9 mouse cellular contexts compared by ENCODE assay signal in genomic region chr17:9042723-9043122, GRCm38 (mm10). TPM values are rescaled to one million over a fixed set of nuclear protein-coding genes. Genes with fewer than 3 reads are reported as not detected.
DNase-seq lines count a peak whose midpoint lies in the region; ATAC-seq and TF ChIP-seq lines count a peak whose summit lies in the region.
"Had no signal": no experiment of that assay in that cellular context is flagged by ENCODE, and none has a peak within 500 bp of the region (broad histone marks: within the 10 kb centered on the region; RNA-seq: fewer than 3 reads in every experiment).

No protein-coding gene starts in this region.

- no peak overlapping the region for H3K4me3 ChIP-seq in forebrain, postnatal 0 days (ENCODE audit: low read depth, low read length)
- H3K4me3 ChIP-seq in forebrain, embryonic 15.5 days = no peak overlapping the region
- H3K4me3 ChIP-seq in midbrain, embryonic 10.5 days = no peak overlapping the region
- no peak overlapping the region for H3K4me3 ChIP-seq in midbrain, embryonic 16.5 days (ENCODE audit: low read depth, low read length)
- no peak overlapping the region for H3K4me3 ChIP-seq in neural tube, embryonic 11.5 days (ENCODE audit: low read depth, low read length)
- H3K4me3 ChIP-seq: neural tube, embryonic 12.5 days had no signal

- DNase-seq in forebrain, postnatal 0 days = peak; percentile 36
- peak; percentile 40 for DNase-seq in midbrain, embryonic 10.5 days (ENCODE audit: low spot score)
- peak; percentile 34 for DNase-seq in embryo, embryonic 11 days
- DNase-seq in neural tube, embryonic 11.5 days (ENCODE audit: low spot score) = peak; percentile 65
- DNase-seq in left cerebral cortex, adult 8-10 months (ENCODE audit: low spot score in 2 of 2) = no peak

- H3K9ac ChIP-seq in forebrain, postnatal 0 days = no peak overlapping the region
- H3K9ac ChIP-seq in forebrain, embryonic 15.5 days (replicated peaks) = no peak overlapping the region
- H3K9ac ChIP-seq in midbrain, embryonic 16.5 days (ENCODE audit: low read depth, low read length) = no peak overlapping the region
- H3K9ac ChIP-seq in neural tube, embryonic 11.5 days (ENCODE audit: low read length) = no peak overlapping the region
- H3K9ac ChIP-seq: neural tube, embryonic 12.5 days had no signal

- 59% methylated on average over 2 of the region's 2 CpGs for WGBS in forebrain, postnatal 0 days
- WGBS in forebrain, embryonic 15.5 days = 49% methylated on average over 2 of the region's 2 CpGs
- WGBS in midbrain, embryonic 10.5 days = 56% methylated on average over 2 of the region's 2 CpGs
- 56% methylated on average over 2 of the region's 2 CpGs for WGBS in midbrain, embryonic 16.5 days
- 35% methylated on average over 2 of the region's 2 CpGs for WGBS in neural tube, embryonic 11.5 days

- no peaks in the 10 kb centered on the region for H3K9me3 ChIP-seq in forebrain, postnatal 0 days (ENCODE audit: low read length)
- no peaks in the 10 kb centered on the region for H3K9me3 ChIP-seq in forebrain, embryonic 15.5 days
- H3K9me3 ChIP-seq in midbrain, embryonic 10.5 days (replicated peaks) = no peaks in the 10 kb centered on the region
- no peaks in the 10 kb centered on the region for H3K9me3 ChIP-seq in midbrain, embryonic 16.5 days (replicated peaks; ENCODE audit: control insufficient read depth, low read length, poor library complexity, severe bottlenecking)
- H3K9me3 ChIP-seq in neural tube, embryonic 11.5 days (ENCODE audit: control insufficient read depth, low read length) = no peaks in the 10 kb centered on the region
- H3K9me3 ChIP-seq: neural tube, embryonic 12.5 days had no signal

- TF ChIP-seq CTCF in forebrain, postnatal 0 days (IDR thresholded peaks at IDR 0.05; ENCODE audit: low read depth) = peak; percentile 66

- no peak for ATAC-seq in forebrain, postnatal 0 days
- no peak for ATAC-seq in forebrain, embryonic 15.5 days (replicated peaks)
- no peak for ATAC-seq in midbrain, embryonic 16.5 days
- ATAC-seq in neural tube, embryonic 11.5 days (ENCODE audit: insufficient read depth, low FRiP score, low TSS enrichment) = no peak
- ATAC-seq in frontal cortex, adult (ENCODE audit: low TSS enrichment) = no peak

- H3K4me1 ChIP-seq in forebrain, postnatal 0 days (ENCODE audit: insufficient read depth) = no peaks in the 10 kb centered on the region
- no peaks in the 10 kb centered on the region for H3K4me1 ChIP-seq in forebrain, embryonic 15.5 days
- no peaks in the 10 kb centered on the region for H3K4me1 ChIP-seq in midbrain, embryonic 10.5 days
- no peaks in the 10 kb centered on the region; the same call in 1 of the 2 replicates for H3K4me1 ChIP-seq in midbrain, embryonic 16.5 days (ENCODE audit: control insufficient read depth, insufficient read depth, low read length)
- H3K4me1 ChIP-seq in neural tube, embryonic 11.5 days (ENCODE audit: control insufficient read depth, insufficient read depth, low read length) = no peaks in the 10 kb centered on the region
- H3K4me1 ChIP-seq: neural tube, embryonic 12.5 days had no signal

- no peaks in the 10 kb centered on the region for H3K36me3 ChIP-seq in forebrain, postnatal 0 days (ENCODE audit: insufficient read depth)
- no peaks in the 10 kb centered on the region for H3K36me3 ChIP-seq in forebrain, embryonic 15.5 days
- H3K36me3 ChIP-seq in midbrain, embryonic 10.5 days = no peaks in the 10 kb centered on the region
- H3K36me3 ChIP-seq in midbrain, embryonic 16.5 days (ENCODE audit: control insufficient read depth, insufficient read depth, low read length) = no peaks in the 10 kb centered on the region
- no peaks in the 10 kb centered on the region for H3K36me3 ChIP-seq in neural tube, embryonic 11.5 days (ENCODE audit: control insufficient read depth, insufficient read depth, low read length)
- H3K36me3 ChIP-seq: neural tube, embryonic 12.5 days had no signal

- no peak overlapping the region for H3K4me2 ChIP-seq in forebrain, postnatal 0 days (ENCODE audit: low read depth)
- no peak overlapping the region for H3K4me2 ChIP-seq in forebrain, embryonic 15.5 days (replicated peaks)
- no peak overlapping the region for H3K4me2 ChIP-seq in midbrain, embryonic 16.5 days (ENCODE audit: low read length)
- no peak overlapping the region for H3K4me2 ChIP-seq in neural tube, embryonic 11.5 days (ENCODE audit: low read depth)
- H3K4me2 ChIP-seq: neural tube, embryonic 12.5 days had no signal

- H3K27me3 ChIP-seq in forebrain, postnatal 0 days (ENCODE audit: insufficient read depth, low read length) = no peaks in the 10 kb centered on the region
- H3K27me3 ChIP-seq in forebrain, embryonic 15.5 days = no peaks in the 10 kb centered on the region
- no peaks in the 10 kb centered on the region for H3K27me3 ChIP-seq in midbrain, embryonic 10.5 days (ENCODE audit: low read depth, poor library complexity, severe bottlenecking)
- no peaks in the 10 kb centered on the region for H3K27me3 ChIP-seq in midbrain, embryonic 16.5 days (ENCODE audit: control insufficient read depth, insufficient read depth, low read depth, low read length)
- no peaks in the 10 kb centered on the region for H3K27me3 ChIP-seq in neural tube, embryonic 11.5 days (ENCODE audit: control insufficient read depth, insufficient read depth, low read length)
- H3K27me3 ChIP-seq: neural tube, embryonic 12.5 days had no signal

- H3K27ac ChIP-seq in forebrain, postnatal 0 days (ENCODE audit: low read depth, low read length) = no peak overlapping the region
- H3K27ac ChIP-seq in forebrain, embryonic 15.5 days (replicated peaks) = no peak overlapping the region
- no peak overlapping the region for H3K27ac ChIP-seq in midbrain, embryonic 10.5 days (replicated peaks)
- no peak overlapping the region for H3K27ac ChIP-seq in midbrain, embryonic 16.5 days (ENCODE audit: low read length)
- no peak overlapping the region for H3K27ac ChIP-seq in neural tube, embryonic 11.5 days (ENCODE audit: low read depth, low read length)
- H3K27ac ChIP-seq: neural tube, embryonic 12.5 days had no signal

RNA-seq across cellular contexts. Expression of gene 1700010I14Rik, which starts 54.6 kb away (rescaled TPM):
- 2.3 and 3.2 TPM in 2 replicates for total RNA-seq in forebrain, postnatal 0 days (2014; rRNA removed)
- 1.8 and 2.6 TPM in 2 replicates for polyA plus RNA-seq in forebrain, postnatal 0 days (2015; fragmentation: Nextera tagmentation; extraction: Ambion mirVana)
- polyA plus RNA-seq in forebrain, embryonic 15.5 days (2015; fragmentation: Nextera tagmentation; extraction: Ambion mirVana) = 1.3 and 1.5 TPM in 2 replicates
- 3.5 and 3.9 TPM in 2 replicates for polyA plus RNA-seq in midbrain, embryonic 10.5 days (2016; fragmentation: Nextera tagmentation; extraction: Ambion mirVana)
- polyA plus RNA-seq in midbrain, embryonic 16.5 days (2015; fragmentation: Nextera tagmentation; extraction: Ambion mirVana) = 3.0 and 3.6 TPM in 2 replicates
- polyA plus RNA-seq in neural tube, embryonic 11.5 days (2014; fragmentation: Nextera tagmentation; extraction: Ambion mirVana) = 2.9 TPM in 2 replicates
- 1 to 10 TPM in 2 of 4 experiments, under 1 TPM in 2; 0.78 to 1.8 (median 1.3) TPM for total RNA-seq in left cerebral cortex, adult 8-10 months (2022)

Comparison
In these comparisons a context has a peak if more than half of its experiments do, and no peak if none do; other contexts are left out.
1. DNase-seq: peak in forebrain, postnatal 0 days (single experiment), midbrain, embryonic 10.5 days (single experiment), embryo, embryonic 11 days (single experiment) and neural tube, embryonic 11.5 days (single experiment); none in left cerebral cortex, adult 8-10 months (0 of 2).